Comparison of ENCODE assay signal across 8 mouse cellular contexts in the genomic region with DNA sequence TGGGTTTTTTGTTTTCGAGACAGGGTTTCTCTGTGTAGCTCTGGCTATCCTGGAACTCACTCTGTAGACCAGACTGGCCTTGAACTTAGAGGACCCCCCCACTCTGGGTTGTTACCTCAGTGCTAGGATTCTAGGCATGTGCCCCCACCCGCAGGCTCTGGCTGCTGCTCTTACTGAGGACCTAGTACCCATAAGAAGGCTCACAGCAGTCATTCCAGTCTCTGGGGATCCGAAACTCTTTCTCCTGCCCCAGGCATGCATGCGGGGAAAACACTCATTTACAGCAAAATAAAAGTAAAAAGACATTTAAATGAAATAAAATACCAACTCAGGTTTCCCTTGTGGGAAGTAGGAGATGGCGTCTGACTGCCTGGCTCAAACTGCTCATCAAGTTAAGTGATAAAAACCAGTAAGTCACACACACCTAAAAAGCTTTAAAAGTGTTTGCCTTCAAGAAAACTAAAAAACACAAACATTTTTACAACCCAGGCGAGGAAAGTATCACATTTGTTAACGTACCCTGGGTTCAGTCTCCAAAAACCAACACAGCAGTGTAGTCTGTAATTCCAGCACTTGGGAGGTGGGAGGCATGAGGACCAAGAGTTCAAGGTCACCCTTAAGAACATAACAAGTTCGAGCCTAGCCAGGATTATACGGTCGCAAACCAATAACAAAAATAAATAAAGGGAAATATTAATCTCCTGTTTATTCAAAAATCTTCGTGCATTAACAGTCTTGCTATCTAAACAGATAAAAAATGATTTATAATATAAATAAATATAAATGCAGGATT. TPM values are rescaled to one million over a fixed set of nuclear protein-coding genes. Genes with fewer than 3 reads are reported as not detected.
DNase-seq lines count a peak whose midpoint lies in the region; ATAC-seq and TF ChIP-seq lines count a peak whose summit lies in the region.

No protein-coding gene starts in this region.

- TF ChIP-seq CTCF in bone marrow macrophage, adult 2 months (IDR thresholded peaks at IDR 0.05; ENCODE audit: low read depth, low read length) = no peak

- peaks cover 17% of the 10 kb centered on the region for H3K36me3 ChIP-seq in hindbrain, embryonic 13.5 days
- H3K36me3 ChIP-seq in midbrain, embryonic 12.5 days = peaks cover 14% of the 10 kb centered on the region; the same call in 1 of the 2 replicates

- peak overlapping the region; percentile 91 for H3K4me3 ChIP-seq in bone marrow macrophage, adult 2 months (ENCODE audit: insufficient read depth, low read length)
- peak overlapping the region; percentile 76 for H3K4me3 ChIP-seq in hindbrain, embryonic 13.5 days
- H3K4me3 ChIP-seq in midbrain, embryonic 12.5 days = peak overlapping the region; percentile 75

- peak overlapping the region; percentile 78 for H3K9ac ChIP-seq in hindbrain, embryonic 13.5 days
- peak overlapping the region; percentile 84 for H3K9ac ChIP-seq in midbrain, embryonic 12.5 days (replicated peaks)

- peaks cover 24% of the 10 kb centered on the region for H3K4me1 ChIP-seq in bone marrow macrophage, adult 2 months (ENCODE audit: control insufficient read depth, insufficient read depth, low read length)
- peaks cover 18% of the 10 kb centered on the region for H3K4me1 ChIP-seq in hindbrain, embryonic 13.5 days (replicated peaks)
- H3K4me1 ChIP-seq in midbrain, embryonic 12.5 days = peaks cover 16% of the 10 kb centered on the region

- WGBS in hindbrain, embryonic 13.5 days = 51% methylated on average over 11 of the region's 11 CpGs
- WGBS in midbrain, embryonic 12.5 days = 58% methylated on average over 11 of the region's 11 CpGs

- no peak for ATAC-seq in hindbrain, embryonic 13.5 days (ENCODE audit: low FRiP score)
- no peak for ATAC-seq in midbrain, embryonic 12.5 days (ENCODE audit: low FRiP score, low read depth)

- H3K9me3 ChIP-seq in hindbrain, embryonic 13.5 days = no peaks in the 10 kb centered on the region
- H3K9me3 ChIP-seq in midbrain, embryonic 12.5 days = no peaks in the 10 kb centered on the region

- H3K27me3 ChIP-seq in hindbrain, embryonic 13.5 days = no peaks in the 10 kb centered on the region
- H3K27me3 ChIP-seq in midbrain, embryonic 12.5 days = no peaks in the 10 kb centered on the region

- peak; percentile 37 for DNase-seq in kidney, adult 11 months
- no peak for DNase-seq in kidney, postnatal 10 days
- DNase-seq in layer of hippocampus, postnatal 10 days (ENCODE audit: low spot score in 2 of 2) = no peak
- DNase-seq in left cerebral cortex, adult 11 months (ENCODE audit: low spot score) = no peak
- no peak for DNase-seq in thymus, postnatal 36 days

- TF ChIP-seq POLR2A in bone marrow macrophage, adult 2 months (IDR thresholded peaks at IDR 0.05; ENCODE audit: borderline replicate concordance, low read depth, low read length) = no peak

- H3K27ac ChIP-seq in bone marrow macrophage, adult 2 months (ENCODE audit: insufficient read depth, low read depth, low read length) = no peak overlapping the region
- no peak overlapping the region for H3K27ac ChIP-seq in hindbrain, embryonic 13.5 days
- no peak overlapping the region for H3K27ac ChIP-seq in midbrain, embryonic 12.5 days (replicated peaks)

- peak overlapping the region; percentile 89 for H3K4me2 ChIP-seq in hindbrain, embryonic 13.5 days
- H3K4me2 ChIP-seq in midbrain, embryonic 12.5 days (replicated peaks) = peak overlapping the region; percentile 96

RNA-seq across cellular contexts. Expression of gene Slc25a19, which starts 1.1 kb away (rescaled TPM):
- 27.0 and 37.0 TPM in 2 replicates for polyA plus RNA-seq in bone marrow macrophage, adult 2 months (2012; ENCODE audit: insufficient read depth, insufficient read length, missing spikeins)
- polyA plus RNA-seq in hindbrain, embryonic 13.5 days (2015; fragmentation: Nextera tagmentation; extraction: Ambion mirVana) = 35.6 and 41.1 TPM in 2 replicates
- polyA plus RNA-seq in midbrain, embryonic 12.5 days (2016; fragmentation: Nextera tagmentation; extraction: Ambion mirVana) = 26.2 and 26.9 TPM in 2 replicates
- 10 to 100 TPM; 52.2 to 59.5 TPM for total RNA-seq in layer of hippocampus, postnatal 10 days (2021)

RNA-seq across cellular contexts. Expression of gene Mif4gd, which starts 14.3 kb away (rescaled TPM):
- 90.6 and 96.3 TPM in 2 replicates for polyA plus RNA-seq in bone marrow macrophage, adult 2 months (2012; ENCODE audit: insufficient read depth, insufficient read length, missing spikeins)
- polyA plus RNA-seq in hindbrain, embryonic 13.5 days (2015; fragmentation: Nextera tagmentation; extraction: Ambion mirVana) = 11.3 and 11.5 TPM in 2 replicates
- polyA plus RNA-seq in midbrain, embryonic 12.5 days (2016; fragmentation: Nextera tagmentation; extraction: Ambion mirVana) = 12.2 and 15.1 TPM in 2 replicates
- 10 to 100 TPM; 19.4 to 19.7 TPM for total RNA-seq in layer of hippocampus, postnatal 10 days (2021)

RNA-seq across cellular contexts. Expression of gene Gga3, which starts 23.2 kb away (rescaled TPM):
- 60.1 and 81.9 TPM in 2 replicates for polyA plus RNA-seq in bone marrow macrophage, adult 2 months (2012; ENCODE audit: insufficient read depth, insufficient read length, missing spikeins)
- polyA plus RNA-seq in hindbrain, embryonic 13.5 days (2015; fragmentation: Nextera tagmentation; extraction: Ambion mirVana) = 33.6 and 35.6 TPM in 2 replicates
- 34.6 and 37.2 TPM in 2 replicates for polyA plus RNA-seq in midbrain, embryonic 12.5 days (2016; fragmentation: Nextera tagmentation; extraction: Ambion mirVana)
- total RNA-seq in layer of hippocampus, postnatal 10 days (2021) = 10 to 100 TPM; 48.1 to 49.1 TPM

RNA-seq across cellular contexts. Expression of gene Mrps7, which starts 23.3 kb away (rescaled TPM):
- 33.1 and 36.9 TPM in 2 replicates for polyA plus RNA-seq in bone marrow macrophage, adult 2 months (2012; ENCODE audit: insufficient read depth, insufficient read length, missing spikeins)
- 76.0 and 81.3 TPM in 2 replicates for polyA plus RNA-seq in hindbrain, embryonic 13.5 days (2015; fragmentation: Nextera tagmentation; extraction: Ambion mirVana)
- 85.7 and 89.0 TPM in 2 replicates for polyA plus RNA-seq in midbrain, embryonic 12.5 days (2016; fragmentation: Nextera tagmentation; extraction: Ambion mirVana)
- total RNA-seq in layer of hippocampus, postnatal 10 days (2021) = 10 to 100 TPM; 50.2 to 54.2 TPM
